Comparison of ENCODE assay signal across 8 mouse cellular contexts in genomic region chr4:150250549-150251422, GRCm38 (mm10). TPM values are rescaled to one million over a fixed set of nuclear protein-coding genes. Genes with fewer than 3 reads are reported as not detected.
DNase-seq lines count a peak whose midpoint lies in the region; ATAC-seq lines count a peak whose summit lies in the region.

No protein-coding gene starts in this region.

- peaks cover 8% of the 10 kb centered on the region for H3K4me1 ChIP-seq in limb, embryonic 15.5 days
- 0 out of 2 replicates have a peak, but pooled peaks cover 5% of the 10 kb centered on the region for H3K4me1 ChIP-seq in liver, embryonic 12.5 days

- H3K4me3 ChIP-seq in limb, embryonic 15.5 days, result no peak overlapping the region
- no peak overlapping the region for H3K4me3 ChIP-seq in liver, embryonic 12.5 days

- intact Hi-C loops in left cerebral cortex, postnatal 4 days (cut with DNase I), result no loop called here
- intact Hi-C loops in heart, postnatal 14 days (cut with DNase I), result no loop called here

- WGBS in limb, embryonic 15.5 days, result 48% methylated on average over 18 of the region's 18 CpGs
- WGBS in liver, embryonic 12.5 days (ENCODE audit: insufficient replicate concordance), result 63% methylated on average over 18 of the region's 18 CpGs

- H3K36me3 ChIP-seq in limb, embryonic 15.5 days, result peaks cover 54% of the 10 kb centered on the region
- peaks cover 71% of the 10 kb centered on the region for H3K36me3 ChIP-seq in liver, embryonic 12.5 days

- DNase-seq in left cerebral cortex, postnatal 4 days, result peak; percentile 79
- DNase-seq in left cerebral cortex, adult 8-10 months (ENCODE audit: low spot score in 2 of 2), result no peak
- DNase-seq in brain, adult 2 months (ENCODE audit: low read depth, low spot score), result peak; percentile 76
- peak; percentile 41 to 49 for DNase-seq in heart, postnatal 14 days
- no peak for DNase-seq in adrenal gland, adult 8-10 months
- DNase-seq in urinary bladder, postnatal 4 days (ENCODE audit: low spot score in 2 of 2), result no peak

- no peak overlapping the region for H3K4me2 ChIP-seq in limb, embryonic 15.5 days
- H3K4me2 ChIP-seq in liver, embryonic 12.5 days, result no peak overlapping the region

- H3K9ac ChIP-seq in limb, embryonic 15.5 days, result no peak overlapping the region
- no peak overlapping the region for H3K9ac ChIP-seq in liver, embryonic 12.5 days

- H3K9me3 ChIP-seq in limb, embryonic 15.5 days, result no peaks in the 10 kb centered on the region
- H3K9me3 ChIP-seq in liver, embryonic 12.5 days (replicated peaks), result no peaks in the 10 kb centered on the region

- peak overlapping the region; percentile 75 for H3K27ac ChIP-seq in limb, embryonic 15.5 days
- H3K27ac ChIP-seq in liver, embryonic 12.5 days, result no peak overlapping the region

- no peaks in the 10 kb centered on the region for H3K27me3 ChIP-seq in limb, embryonic 15.5 days
- no peaks in the 10 kb centered on the region for H3K27me3 ChIP-seq in liver, embryonic 12.5 days (replicated peaks)

- no peak for ATAC-seq in limb, embryonic 15.5 days (ENCODE audit: insufficient number of reproducible peaks, low FRiP score, low TSS enrichment, low read depth)
- ATAC-seq in liver, embryonic 12.5 days, result no peak

RNA-seq across cellular contexts. Expression of gene Eno1, which starts 14.3 kb away (rescaled TPM):
- 100 to 1,000 TPM; 204 to 220 TPM for total RNA-seq in left cerebral cortex, postnatal 4 days (2021)
- total RNA-seq in left cerebral cortex, adult 8-10 months (2022), result 100 to 1,000 TPM; 450 to 494 (median 470) TPM
- total RNA-seq in heart, postnatal 14 days (2021), result 100 to 1,000 TPM; 165 to 170 TPM
- polyA plus RNA-seq in limb, embryonic 15.5 days (2015; fragmentation: Nextera tagmentation; extraction: Ambion mirVana), result 1,599 and 1,772 TPM in 2 replicates
- 1,241 and 1,342 TPM in 2 replicates for polyA plus RNA-seq in liver, embryonic 12.5 days (2016; fragmentation: Nextera tagmentation; extraction: Ambion mirVana)
- total RNA-seq in adrenal gland, adult 8-10 months (2022), result 100 to 1,000 TPM; 203 to 424 (median 307) TPM

RNA-seq across cellular contexts. Expression of gene Rere, which starts 30.7 kb away (rescaled TPM):
- total RNA-seq in left cerebral cortex, postnatal 4 days (2021), result 100 to 1,000 TPM in 1 of 2 experiments, 10 to 100 TPM in 1; 98.6 to 106 TPM
- total RNA-seq in left cerebral cortex, adult 8-10 months (2022), result 100 to 1,000 TPM in 1 of 4 experiments, 10 to 100 TPM in 3; 86.6 to 105 (median 93.5) TPM
- 10 to 100 TPM; 52.5 to 62.6 TPM for total RNA-seq in heart, postnatal 14 days (2021)
- polyA plus RNA-seq in limb, embryonic 15.5 days (2015; fragmentation: Nextera tagmentation; extraction: Ambion mirVana), result 18.4 and 19.7 TPM in 2 replicates
- polyA plus RNA-seq in liver, embryonic 12.5 days (2016; fragmentation: Nextera tagmentation; extraction: Ambion mirVana), result 11.6 and 12.8 TPM in 2 replicates
- 100 to 1,000 TPM; 108 to 187 (median 139) TPM for total RNA-seq in adrenal gland, adult 8-10 months (2022)

RNA-seq across cellular contexts. Expression of gene Car6, which starts 49.7 kb away (rescaled TPM):
- total RNA-seq in left cerebral cortex, postnatal 4 days (2021), result not detected
- not detected for total RNA-seq in left cerebral cortex, adult 8-10 months (2022)
- not detected for total RNA-seq in heart, postnatal 14 days (2021)
- 0.20 and 0.50 TPM in 2 replicates for polyA plus RNA-seq in limb, embryonic 15.5 days (2015; fragmentation: Nextera tagmentation; extraction: Ambion mirVana)
- polyA plus RNA-seq in liver, embryonic 12.5 days (2016; fragmentation: Nextera tagmentation; extraction: Ambion mirVana), result not detected in 2 replicates
- total RNA-seq in adrenal gland, adult 8-10 months (2022), result under 1 TPM in 3 of 4 experiments, not detected in 1; 0.30 to 0.70 (median 0.59) TPM

Comparison
In these comparisons a context has a peak if more than half of its experiments do, and no peak if none do; other contexts are left out.
1. DNase-seq: peak in left cerebral cortex, postnatal 4 days (single experiment), brain, adult 2 months (single experiment) and heart, postnatal 14 days (2 of 2); none in left cerebral cortex, adult 8-10 months (0 of 2), adrenal gland, adult 8-10 months (single experiment) and urinary bladder, postnatal 4 days (0 of 2).